Mouse (Mus musculus): ENCODE measurements around the gene Crym. TPM values are rescaled to one million over a fixed set of nuclear protein-coding genes. Genes with fewer than 3 reads are reported as not detected.

Gene Crym
- total RNA-seq (2014; rRNA removed) (9.4 and 16.9 TPM in 2 replicates), polyA plus RNA-seq (2015; fragmentation: Nextera tagmentation; extraction: Ambion mirVana) (8.1 and 8.7 TPM in 2 replicates)

- ATAC-seq (no peak), DNase-seq (ENCODE audit: low spot score) (no peak)
- Histone ChIP-seq H3K4me1 (ENCODE audit: insufficient read depth, low read length) (no peaks in the 10 kb centered on the region), H3K36me3 (ENCODE audit: insufficient read depth, low read length) (no peaks in the 10 kb centered on the region), H3K27me3 (ENCODE audit: insufficient read depth, low read length) (no peaks in the 10 kb centered on the region), H3K27ac (no peak within 1 kb of the TSS), H3K9ac (replicated peaks; ENCODE audit: low read length) (0 out of 2 replicates have a peak within 1 kb of the TSS, but pooled peaks have one; percentile 3), H3K4me2 (ENCODE audit: low read depth, low read length) (peak within 1 kb of the TSS; percentile 55), H3K4me3 (ENCODE audit: low read length) (peak within 1 kb of the TSS; percentile 34), H3K9me3 (ENCODE audit: low read length) (no peaks in the 10 kb centered on the region)
- no peak for TF ChIP-seq CTCF (IDR thresholded peaks at IDR 0.05; ENCODE audit: low read depth)
- 3% methylated on average over 24 of the region's 26 CpGs for WGBS
Observed at GRCm38 (mm10) chr7:120201771-120202170, at the start of gene Crym. Gene Crym (minus strand): TSS chr7:120202111.

- no peaks in the 10 kb centered on the region for H3K36me3 ChIP-seq (ENCODE audit: insufficient read depth, low read length)
- no peak overlapping the region for H3K27ac ChIP-seq
- no peaks in the 10 kb centered on the region for H3K4me1 ChIP-seq (ENCODE audit: insufficient read depth, low read length)
- peak; percentile 46 for TF ChIP-seq CTCF (IDR thresholded peaks at IDR 0.05; ENCODE audit: low read depth)
- no peaks in the 10 kb centered on the region for H3K27me3 ChIP-seq (ENCODE audit: insufficient read depth, low read length)
- no peak for ATAC-seq
- H3K9me3 ChIP-seq (ENCODE audit: low read length) = no peaks in the 10 kb centered on the region
- H3K4me3 ChIP-seq (ENCODE audit: low read length) = no peak overlapping the region
- H3K4me2 ChIP-seq (ENCODE audit: low read depth, low read length) = no peak overlapping the region
- no peak overlapping the region for H3K9ac ChIP-seq (replicated peaks; ENCODE audit: low read length)
- no peak for DNase-seq (ENCODE audit: low spot score)
Observed at GRCm38 (mm10) chr7:120241092-120241491, 39.2 kb upstream of the Crym start.

- Histone ChIP-seq H3K4me3 (ENCODE audit: low read length) (no peak overlapping the region), H3K9me3 (ENCODE audit: low read length) (no peaks in the 10 kb centered on the region), H3K9ac (replicated peaks; ENCODE audit: low read length) (no peak overlapping the region), H3K36me3 (ENCODE audit: insufficient read depth, low read length) (no peaks in the 10 kb centered on the region), H3K27me3 (ENCODE audit: insufficient read depth, low read length) (no peaks in the 10 kb centered on the region), H3K27ac (no peak overlapping the region), H3K4me1 (ENCODE audit: insufficient read depth, low read length) (no peaks in the 10 kb centered on the region), H3K4me2 (ENCODE audit: low read depth, low read length) (no peak overlapping the region)
- ATAC-seq (no peak), DNase-seq (ENCODE audit: low spot score) (peak; percentile 19)
- TF ChIP-seq CTCF (IDR thresholded peaks at IDR 0.05; ENCODE audit: low read depth) = no peak
Observed at GRCm38 (mm10) chr7:120228541-120228940, 26.6 kb upstream of the Crym start.

GRCm38 (mm10) chr7:120205989-120206388 lies 4.1 kb upstream of the Crym start:
- H3K27ac ChIP-seq = no peak overlapping the region
- H3K9me3 ChIP-seq (ENCODE audit: low read length) = no peaks in the 10 kb centered on the region
- DNase-seq (ENCODE audit: low spot score) = no peak
- no peak overlapping the region for H3K4me2 ChIP-seq (ENCODE audit: low read depth, low read length)
- no peak overlapping the region for H3K9ac ChIP-seq (replicated peaks; ENCODE audit: low read length)
- TF ChIP-seq CTCF (IDR thresholded peaks at IDR 0.05; ENCODE audit: low read depth) = no peak
- H3K4me3 ChIP-seq (ENCODE audit: low read length) = no peak overlapping the region
- H3K27me3 ChIP-seq (ENCODE audit: insufficient read depth, low read length) = no peaks in the 10 kb centered on the region
- no peaks in the 10 kb centered on the region for H3K4me1 ChIP-seq (ENCODE audit: insufficient read depth, low read length)
- WGBS = 60% methylated on average over 9 of the region's 9 CpGs
- H3K36me3 ChIP-seq (ENCODE audit: insufficient read depth, low read length) = no peaks in the 10 kb centered on the region
- ATAC-seq = no peak

GRCm38 (mm10) chr7:120203789-120204188 lies 1.9 kb upstream of the Crym start, which contains the start of gene Abca14:
Gene Abca14 (plus strand): TSS chr7:120203961.
- Histone ChIP-seq H3K27me3 (ENCODE audit: insufficient read depth, low read length) (no peaks in the 10 kb centered on the region), H3K9ac (replicated peaks; ENCODE audit: low read length) (no peak within 1 kb of the TSS), H3K4me3 (ENCODE audit: low read length) (no peak within 1 kb of the TSS), H3K4me2 (ENCODE audit: low read depth, low read length) (no peak within 1 kb of the TSS), H3K9me3 (ENCODE audit: low read length) (no peaks in the 10 kb centered on the region), H3K27ac (no peak within 1 kb of the TSS), H3K36me3 (ENCODE audit: insufficient read depth, low read length) (no peaks in the 10 kb centered on the region), H3K4me1 (ENCODE audit: insufficient read depth, low read length) (no peaks in the 10 kb centered on the region)
- TF ChIP-seq CTCF (IDR thresholded peaks at IDR 0.05; ENCODE audit: low read depth) = peak; percentile 99
- ATAC-seq = peak; percentile 88
- peak; percentile 87 for DNase-seq (ENCODE audit: low spot score)
- 3% methylated on average over 26 of the region's 26 CpGs for WGBS

- DNase-seq (ENCODE audit: low spot score) = peak; percentile 43
- 0 out of 2 replicates have a peak overlapping the region, but pooled peaks have one; percentile 3 for H3K9ac ChIP-seq (replicated peaks; ENCODE audit: low read length)
- H3K4me2 ChIP-seq (ENCODE audit: low read depth, low read length) = peak overlapping the region; percentile 55
- no peak for TF ChIP-seq CTCF (IDR thresholded peaks at IDR 0.05; ENCODE audit: low read depth)
- no peak overlapping the region for H3K27ac ChIP-seq
- no peak for ATAC-seq
- H3K9me3 ChIP-seq (ENCODE audit: low read length) = no peaks in the 10 kb centered on the region
- WGBS = 3% methylated on average over 14 of the region's 14 CpGs
- H3K4me1 ChIP-seq (ENCODE audit: insufficient read depth, low read length) = no peaks in the 10 kb centered on the region
- H3K4me3 ChIP-seq (ENCODE audit: low read length) = peak overlapping the region; percentile 34
- no peaks in the 10 kb centered on the region for H3K27me3 ChIP-seq (ENCODE audit: insufficient read depth, low read length)
- H3K36me3 ChIP-seq (ENCODE audit: insufficient read depth, low read length) = no peaks in the 10 kb centered on the region
Observed at GRCm38 (mm10) chr7:120201231-120201744, 623 bp downstream of the Crym start.

- H3K36me3 ChIP-seq (ENCODE audit: insufficient read depth, low read length) = no peaks in the 10 kb centered on the region
- WGBS = 48% methylated on average over 4 of the region's 4 CpGs
- H3K9ac ChIP-seq (replicated peaks; ENCODE audit: low read length) = no peak overlapping the region
- no peaks in the 10 kb centered on the region for H3K27me3 ChIP-seq (ENCODE audit: insufficient read depth, low read length)
- H3K4me3 ChIP-seq (ENCODE audit: low read length) = no peak overlapping the region
- ATAC-seq (0 out of 2 replicates have a peak, but pooled peaks have one; percentile 49), DNase-seq (ENCODE audit: low spot score) (no peak)
- no peak overlapping the region for H3K27ac ChIP-seq
- no peak for TF ChIP-seq CTCF (IDR thresholded peaks at IDR 0.05; ENCODE audit: low read depth)
- H3K4me1 ChIP-seq (ENCODE audit: insufficient read depth, low read length) = no peaks in the 10 kb centered on the region
- no peak overlapping the region for H3K4me2 ChIP-seq (ENCODE audit: low read depth, low read length)
- H3K9me3 ChIP-seq (ENCODE audit: low read length) = no peaks in the 10 kb centered on the region
Observed at GRCm38 (mm10) chr7:120195207-120195606, 6.7 kb downstream of the Crym start.

All from hindbrain, postnatal 0 days (tissue).